Mouse (Mus musculus) embryonic fibroblast, embryonic 13.5 days (primary cell): ENCODE measurements around the gene Gm5431. TPM values are rescaled to one million over a fixed set of nuclear protein-coding genes. Genes with fewer than 3 reads are reported as not detected.

Source experiments
- H3K27ac ChIP-seq: 2 replicates; pipeline ENCODE4 v1.5.1; 2012; ENCODE audit warnings: low read length, control low read depth, inconsistent platforms; ENCODE audit not compliant: insufficient read depth
- H3K4me1 ChIP-seq: 2 replicates; pipeline ENCODE4 v1.6.1; 2011; ENCODE audit warnings: low read length; ENCODE audit not compliant: control insufficient read depth, insufficient read depth
- H3K4me3 ChIP-seq: 2 replicates; pipeline ENCODE4 v1.5.1; 2011; ENCODE audit warnings: mild to moderate bottlenecking, control low read depth, low read length; ENCODE audit not compliant: insufficient read depth
- CTCF ChIP-seq: IDR thresholded peaks from 2 replicates; pipeline ENCODE4 v1.5.1; 2011; ENCODE audit warnings: mild to moderate bottlenecking, control low read depth, low read length, moderate library complexity, borderline replicate concordance; ENCODE audit not compliant: insufficient read depth
- POLR2A ChIP-seq: IDR thresholded peaks from 2 replicates; pipeline ENCODE4 v1.6.1; 2011; ENCODE audit warnings: low read depth, mild to moderate bottlenecking, control low read depth, low read length, moderate library complexity
- polyA plus RNA-seq: library from polyadenylated mRNA; stranded (reverse); fragments of >200 nt; gene quantifications from 2 replicates; pipeline ENCODE4 v1.2.4, GENCODE M21; 2011; ENCODE audit warnings: low read depth; ENCODE audit not compliant: missing spikeins, insufficient read length

The Gm5431 gene
- polyA plus RNA-seq, 1 experiment: not detected

GRCm38 (mm10) chr11:48869380-48870110, 32.5 kb downstream of the Gm5431 start:
- Histone ChIP-seq H3K4me3 (peak overlapping the region; percentile 74), H3K27ac (peak overlapping the region; percentile 17; the same call in 1 of the 2 replicates), H3K4me1 (peaks cover 7% of the 10 kb centered on the region; the same call in 1 of the 2 replicates)
- TF ChIP-seq CTCF (no peak), POLR2A (no peak)

GRCm38 (mm10) chr11:48866481-48866880, 35.5 kb downstream of the Gm5431 start:
- TF ChIP-seq POLR2A (no peak), CTCF (no peak)
- no peak overlapping the region for H3K27ac ChIP-seq
- H3K4me3 ChIP-seq: no peak overlapping the region
- no peaks in the 10 kb centered on the region for H3K4me1 ChIP-seq

- no peak for TF ChIP-seq CTCF
- TF ChIP-seq POLR2A: no peak
- Histone ChIP-seq H3K4me1 (no peaks in the 10 kb centered on the region), H3K27ac (no peak overlapping the region), H3K4me3 (no peak overlapping the region)
Measured at GRCm38 (mm10) chr11:48863808-48864207, 38.2 kb downstream of the Gm5431 start.

GRCm38 (mm10) chr11:48862784-48863319, 39.2 kb downstream of the Gm5431 start:
- Histone ChIP-seq H3K4me1 (no peaks in the 10 kb centered on the region), H3K4me3 (no peak overlapping the region), H3K27ac (no peak overlapping the region)
- TF ChIP-seq CTCF (no peak), POLR2A (no peak)

- H3K27ac ChIP-seq: no peak overlapping the region
- H3K4me3 ChIP-seq: no peak overlapping the region
- no peaks in the 10 kb centered on the region for H3K4me1 ChIP-seq
- TF ChIP-seq POLR2A (no peak), CTCF (no peak)
Measured at GRCm38 (mm10) chr11:48859014-48859413, 43.0 kb downstream of the Gm5431 start.

GRCm38 (mm10) chr11:48853474-48854180, 48.4 kb downstream of the Gm5431 start:
- H3K4me1 ChIP-seq: 0 out of 2 replicates have a peak, but pooled peaks cover 2% of the 10 kb centered on the region
- peak overlapping the region; percentile 32 for H3K27ac ChIP-seq
- peak overlapping the region; percentile 74 for H3K4me3 ChIP-seq
- 0 out of 2 replicates have a peak, but pooled peaks have one; percentile 53 for TF ChIP-seq POLR2A
- TF ChIP-seq CTCF: no peak

- Histone ChIP-seq H3K4me3 (peak overlapping the region; percentile 64), H3K4me1 (0 out of 2 replicates have a peak, but pooled peaks cover 2% of the 10 kb centered on the region), H3K27ac (no peak overlapping the region)
- TF ChIP-seq POLR2A (no peak), CTCF (no peak)
Measured at GRCm38 (mm10) chr11:48852624-48853473, 49.2 kb downstream of the Gm5431 start.

- H3K4me3 ChIP-seq: no peak overlapping the region
Measured at GRCm38 (mm10) chr11:48852190-48852589, 49.8 kb downstream of the Gm5431 start.

GRCm38 (mm10) chr11:48851270-48851995, 50.6 kb downstream of the Gm5431 start:
- Histone ChIP-seq H3K27ac (no peak overlapping the region), H3K4me1 (0 out of 2 replicates have a peak, but pooled peaks cover 2% of the 10 kb centered on the region), H3K4me3 (no peak overlapping the region)
- no peak for TF ChIP-seq CTCF
- TF ChIP-seq POLR2A: no peak

More at GRCm38 (mm10) chr11:48852190-48852589, 49.8 kb downstream of the Gm5431 start:
- TF ChIP-seq POLR2A: no peak
- Histone ChIP-seq H3K4me1 (0 out of 2 replicates have a peak, but pooled peaks cover 2% of the 10 kb centered on the region), H3K27ac (no peak overlapping the region)
